Mouse (Mus musculus): ENCODE measurements at regions not wholly inside any gene's neighbourhood (a gene's known extent, or its start where the extent isn't known, plus 50 kb on each side); places are given as distances from the start of the nearest gene placed in this dataset.

- TF ChIP-seq POLR2A (IDR thresholded peaks at IDR 0.05; ENCODE audit: borderline replicate concordance, extremely low read depth, low read depth, low read length) (no peak), CTCF (IDR thresholded peaks at IDR 0.05; ENCODE audit: insufficient read depth, low read length) (no peak)
Observed at GRCm38 (mm10) chr11:50506820-50507497, 76.0 kb upstream of the Rufy1 start.
